Mouse (Mus musculus): ENCODE data around the gene Fbp1. TPM values are rescaled to one million over a fixed set of nuclear protein-coding genes. Genes with fewer than 3 reads are reported as not detected.
"Not testable (repeated sequence)": the region's sequence is repeated elsewhere in the genome, so short reads cannot be mapped to it uniquely, and the experiment has no call there.

Fbp1 gene
- polyA plus RNA-seq, 1 experiment: not detected

DNA sequence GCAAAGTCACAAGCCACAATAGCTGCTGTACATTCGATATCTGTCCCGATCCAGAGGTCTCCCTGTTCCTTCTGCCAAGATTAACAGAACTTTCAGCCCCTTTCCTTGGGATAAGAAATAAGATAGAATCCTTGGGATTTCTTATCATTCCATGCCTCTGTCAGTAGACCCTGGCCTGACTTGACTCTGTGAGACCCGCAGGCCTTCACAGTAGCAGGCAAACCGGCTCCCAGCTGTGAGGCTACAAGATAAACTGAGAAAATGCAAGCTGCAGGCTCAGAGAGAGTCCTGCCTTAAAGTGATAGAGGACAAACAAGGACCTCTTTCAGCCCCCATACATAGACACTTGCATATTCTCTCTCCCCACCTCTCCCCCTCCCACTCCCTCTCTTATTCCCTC, 54.7 kb downstream of the Fbp1 start:
- Histone ChIP-seq H3K27me3 (ENCODE audit: control insufficient read depth, insufficient read depth, insufficient read length) (no peaks in the 10 kb centered on the region), H3K79me2 (ENCODE audit: control insufficient read depth, insufficient read depth) (no peaks in the 10 kb centered on the region), H3K4me3 (no peak overlapping the region), H3ac (ENCODE audit: control insufficient read depth, insufficient read length) (no peak overlapping the region), H3K36me3 (ENCODE audit: control insufficient read depth, insufficient read depth) (no peaks in the 10 kb centered on the region), H3K4me2 (ENCODE audit: low read depth) (no peak overlapping the region)
- TF ChIP-seq POLR2AphosphoS2 (IDR thresholded peaks at IDR 0.05; ENCODE audit: insufficient read length, low read depth): no peak
- TF ChIP-seq SRF (IDR thresholded peaks at IDR 0.05; ENCODE audit: control insufficient read depth, insufficient read length, low read depth): no peak
- no peak for TF ChIP-seq REST (IDR thresholded peaks at IDR 0.05; ENCODE audit: insufficient read depth, insufficient read length)
- TF ChIP-seq E2F4 (IDR thresholded peaks at IDR 0.05; ENCODE audit: insufficient read depth): no peak
- TF ChIP-seq MYOD1 (IDR thresholded peaks at IDR 0.05; ENCODE audit: control insufficient read depth in 1 of 3, insufficient read length in 2 of 3, low read depth in 2 of 3): no peak
- TF ChIP-seq POLR2A (IDR thresholded peaks at IDR 0.05; ENCODE audit: insufficient read length, low read depth): no peak
- TF ChIP-seq TCF3 (IDR thresholded peaks at IDR 0.05; ENCODE audit: insufficient read length, low read depth): no peak
- no peak for TF ChIP-seq CEBPB (IDR thresholded peaks at IDR 0.05; ENCODE audit: insufficient read depth, poor library complexity, severe bottlenecking)
- TF ChIP-seq MYOG (IDR thresholded peaks at IDR 0.05; ENCODE audit: control insufficient read depth in 1 of 3, insufficient read depth in 1 of 3, insufficient read length in 2 of 3, low read depth in 2 of 3): no peak
- TF ChIP-seq MAX (IDR thresholded peaks at IDR 0.05; ENCODE audit: low read depth): no peak
- TF ChIP-seq USF1 (IDR thresholded peaks at IDR 0.05; ENCODE audit: low read depth): no peak
- TF ChIP-seq TCF12 (IDR thresholded peaks at IDR 0.05; ENCODE audit: insufficient read depth, poor library complexity, severe bottlenecking): no peak

GRCm38 (mm10) chr13:62832239-62832638, 55.8 kb downstream of the Fbp1 start:
- TF ChIP-seq REST (IDR thresholded peaks at IDR 0.05; ENCODE audit: insufficient read depth, insufficient read length) (no peak), TCF3 (IDR thresholded peaks at IDR 0.05; ENCODE audit: insufficient read length, low read depth) (no peak), TCF12 (IDR thresholded peaks at IDR 0.05; ENCODE audit: insufficient read depth, poor library complexity, severe bottlenecking) (no peak), SRF (IDR thresholded peaks at IDR 0.05; ENCODE audit: control insufficient read depth, insufficient read length, low read depth) (no peak), E2F4 (IDR thresholded peaks at IDR 0.05; ENCODE audit: insufficient read depth) (no peak), MYOG (IDR thresholded peaks at IDR 0.05; ENCODE audit: control insufficient read depth in 1 of 3, insufficient read depth in 1 of 3, insufficient read length in 2 of 3, low read depth in 2 of 3) (no peak), MYOD1 (IDR thresholded peaks at IDR 0.05; ENCODE audit: control insufficient read depth in 1 of 3, insufficient read length in 2 of 3, low read depth in 2 of 3) (no peak), MAX (IDR thresholded peaks at IDR 0.05; ENCODE audit: low read depth) (no peak), POLR2A (IDR thresholded peaks at IDR 0.05; ENCODE audit: insufficient read length, low read depth) (no peak), POLR2AphosphoS2 (IDR thresholded peaks at IDR 0.05; ENCODE audit: insufficient read length, low read depth) (no peak), USF1 (IDR thresholded peaks at IDR 0.05; ENCODE audit: low read depth) (no peak), CEBPB (IDR thresholded peaks at IDR 0.05; ENCODE audit: insufficient read depth, poor library complexity, severe bottlenecking) (no peak)
- no peak overlapping the region for H3K4me2 ChIP-seq (ENCODE audit: low read depth)
- no peaks in the 10 kb centered on the region for H3K27me3 ChIP-seq (ENCODE audit: control insufficient read depth, insufficient read depth, insufficient read length)
- no peaks in the 10 kb centered on the region for H3K36me3 ChIP-seq (ENCODE audit: control insufficient read depth, insufficient read depth)
- H3K4me3 ChIP-seq: no peak overlapping the region
- H3K79me2 ChIP-seq (ENCODE audit: control insufficient read depth, insufficient read depth): no peaks in the 10 kb centered on the region
- H3ac ChIP-seq (ENCODE audit: control insufficient read depth, insufficient read length): no peak overlapping the region

- not testable (repeated sequence) for H3K36me3 ChIP-seq (ENCODE audit: control insufficient read depth, insufficient read depth); H3ac ChIP-seq (ENCODE audit: control insufficient read depth, insufficient read length); H3K79me2 ChIP-seq (ENCODE audit: control insufficient read depth, insufficient read depth); H3K4me3 ChIP-seq; H3K4me2 ChIP-seq (ENCODE audit: low read depth); H3K27me3 ChIP-seq (ENCODE audit: control insufficient read depth, insufficient read depth, insufficient read length)
These were observed 72.4 kb downstream of the Fbp1 start for GRCm38 (mm10) chr13:62815705-62816104.

Other genes starting within 250 kb of the Fbp1 start
- gene Platr25, start 127.6 kb downstream of the Fbp1 start, polyA plus RNA-seq (2012; fragmentation: generic; extraction: Trizol): 1.0 TPM
- 0.23 TPM for gene Gm5141, start 102.5 kb downstream of the Fbp1 start, polyA plus RNA-seq (2012; fragmentation: generic; extraction: Trizol)
- gene Fbp2, start 29.9 kb downstream of the Fbp1 start, polyA plus RNA-seq (2012; fragmentation: generic; extraction: Trizol): 0.20 TPM
- 144 TPM for gene 2010111I01Rik, start 76.6 kb upstream of the Fbp1 start, polyA plus RNA-seq (2012; fragmentation: generic; extraction: Trizol)

Measured in myocyte (in vitro differentiated cells).